Mouse (Mus musculus) neural tube, embryonic 15.5 days (tissue): ENCODE data around the gene Dld. TPM values are rescaled to one million over a fixed set of nuclear protein-coding genes. Genes with fewer than 3 reads are reported as not detected.

Source experiments
- ATAC-seq: fragments of 200-750 bp; cut with Nextera tagmentation; 2 replicates; pipeline ENCODE4 v1.8.0; 2017; ENCODE audit warnings: mild to moderate bottlenecking, moderate TSS enrichment, moderate library complexity; ENCODE audit not compliant: low FRiP score
- H3K27ac ChIP-seq: fragments of 300-500 bp; sonication (generic); replicated peaks from 2 replicates; pipeline ENCODE4 v1.5.1; 2015; ENCODE audit warnings: mild to moderate bottlenecking, inconsistent platforms
- H3K27me3 ChIP-seq: fragments of 300-500 bp; sonication (generic); replicated peaks from 2 replicates; pipeline ENCODE4 v1.6.1; 2015; ENCODE audit warnings: inconsistent platforms
- H3K36me3 ChIP-seq: fragments of 300-500 bp; sonication (generic); 2 replicates; pipeline ENCODE4 v1.6.1; 2015; ENCODE audit warnings: inconsistent platforms
- H3K4me1 ChIP-seq: fragments of 300-500 bp; sonication (generic); 2 replicates; pipeline ENCODE4 v1.6.1; 2015; ENCODE audit warnings: inconsistent platforms
- H3K4me2 ChIP-seq: fragments of 300-500 bp; sonication (generic); 2 replicates; pipeline ENCODE4 v1.6.1; 2015; ENCODE audit warnings: inconsistent platforms, mild to moderate bottlenecking, moderate library complexity
- H3K4me3 ChIP-seq: fragments of 300-500 bp; sonication (generic); replicated peaks from 2 replicates; pipeline ENCODE4 v1.5.1; 2015; ENCODE audit warnings: mild to moderate bottlenecking, inconsistent platforms
- H3K9ac ChIP-seq: fragments of 300-500 bp; sonication (generic); replicated peaks from 2 replicates; pipeline ENCODE4 v1.6.1; 2015; ENCODE audit warnings: mild to moderate bottlenecking, inconsistent platforms
- H3K9me3 ChIP-seq: fragments of 300-500 bp; sonication (generic); replicated peaks from 2 replicates; pipeline ENCODE4 v1.6.1; 2016; ENCODE audit warnings: inconsistent platforms
- WGBS: fragments of 180-500 bp; shearing (Covaris S2); methylation state at CpG from one replicate; pipeline ENCODE4 v1.1.7; 2015; ENCODE audit warnings: mixed read lengths; 5-methylcytosine and 5-hydroxymethylcytosine counted together
- polyA plus RNA-seq: library from polyadenylated mRNA; unstranded; fragments of >200 nt; fragmentation: Nextera tagmentation; extraction: Ambion mirVana; gene quantifications from 2 replicates; pipeline ENCODE4 v1.2.1, GENCODE M21; 2015

Gene Dld
- polyA plus RNA-seq, result 124 and 131 TPM in 2 replicates

DNA sequence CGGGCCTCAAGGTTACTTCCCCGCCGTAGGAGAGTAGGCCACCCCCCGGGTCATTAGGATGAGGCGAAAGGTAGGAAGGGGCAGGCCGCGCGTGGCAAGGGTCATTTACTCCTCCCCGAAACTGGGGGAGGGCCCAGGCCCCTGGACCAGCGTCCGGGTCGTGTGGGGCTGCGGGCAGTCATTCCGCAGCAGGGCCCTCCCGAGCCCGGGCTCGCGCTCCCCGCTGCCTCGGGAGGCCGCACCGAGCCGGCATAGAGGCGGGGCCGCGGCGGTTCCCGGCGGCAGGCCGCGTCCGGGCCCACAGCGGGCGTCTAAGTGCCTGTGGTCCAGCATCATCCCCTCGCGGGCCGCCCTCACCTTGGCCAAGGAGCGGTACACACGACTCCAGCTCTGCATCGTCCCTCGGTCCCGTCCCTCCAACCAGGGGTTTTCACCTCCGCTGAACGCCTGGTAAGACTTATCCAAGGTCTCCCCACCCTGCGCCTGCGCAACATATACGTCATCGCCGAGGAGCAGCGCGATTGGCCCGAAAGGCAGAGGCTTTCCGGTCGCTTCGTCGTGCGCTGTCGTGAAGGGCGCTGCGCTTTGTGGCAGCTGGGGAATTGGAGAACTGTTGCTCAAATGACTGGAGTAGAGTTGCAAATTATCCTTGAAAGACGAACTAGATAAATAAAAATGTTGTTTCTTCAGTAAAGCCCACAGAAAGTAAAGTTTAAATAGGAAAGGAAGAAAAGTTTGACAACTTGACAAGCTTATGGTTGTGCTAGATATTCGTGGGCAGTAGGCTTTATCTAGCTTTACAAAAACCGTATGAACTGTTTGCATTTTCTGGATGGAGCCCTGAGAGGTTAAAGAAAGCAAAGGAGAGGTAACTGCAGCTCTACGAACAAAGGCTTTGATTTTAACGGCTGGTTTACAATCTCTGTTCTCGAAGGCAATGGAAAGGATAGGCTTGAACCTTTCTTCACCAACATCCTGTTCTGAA is at the start of gene Dld:
Gene Dld, minus strand, starts transcription at position 510 of the 985 bp plus-strand sequence.
- WGBS, result 6% methylated on average over 66 of the region's 66 CpGs
- H3K27me3 ChIP-seq, result no peaks in the 10 kb centered on the region
- ATAC-seq, result peak; percentile 100
- peaks cover 13% of the 10 kb centered on the region for H3K36me3 ChIP-seq
- H3K4me3 ChIP-seq, result peak within 1 kb of the TSS; percentile 96
- H3K4me2 ChIP-seq, result peak within 1 kb of the TSS; percentile 80
- H3K9ac ChIP-seq, result peak within 1 kb of the TSS; percentile 95
- peaks cover 24% of the 10 kb centered on the region for H3K4me1 ChIP-seq
- H3K27ac ChIP-seq, result peak within 1 kb of the TSS; percentile 87
- no peaks in the 10 kb centered on the region for H3K9me3 ChIP-seq

DNA sequence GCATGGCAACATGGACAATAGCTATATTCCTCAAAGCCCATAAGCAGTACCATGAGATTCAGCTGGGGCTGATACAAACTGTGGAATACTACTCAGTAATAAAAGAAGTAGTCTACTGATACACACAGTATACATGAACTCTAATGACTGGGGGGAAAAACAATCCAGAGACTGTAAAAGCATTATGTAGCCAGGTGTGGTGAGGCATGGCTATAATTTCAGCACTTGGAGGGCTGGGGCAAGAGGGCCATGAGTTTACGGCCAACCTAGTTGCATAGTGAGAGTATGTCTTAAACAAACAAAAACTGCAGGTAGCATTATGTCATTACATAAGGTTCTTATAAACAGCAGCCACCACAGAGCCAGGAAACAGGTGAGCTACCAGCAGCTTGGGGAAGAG is 49.6 kb upstream of the Dld start:
- ATAC-seq, result no peak
- H3K4me3 ChIP-seq, result no peak overlapping the region
- no peaks in the 10 kb centered on the region for H3K4me1 ChIP-seq
- WGBS, result 92% methylated on average over 1 of the region's 1 CpGs
- H3K9ac ChIP-seq, result no peak overlapping the region
- H3K36me3 ChIP-seq, result no peaks in the 10 kb centered on the region
- H3K4me2 ChIP-seq, result no peak overlapping the region
- H3K9me3 ChIP-seq, result no peaks in the 10 kb centered on the region
- H3K27ac ChIP-seq, result no peak overlapping the region
- H3K27me3 ChIP-seq, result no peaks in the 10 kb centered on the region

DNA sequence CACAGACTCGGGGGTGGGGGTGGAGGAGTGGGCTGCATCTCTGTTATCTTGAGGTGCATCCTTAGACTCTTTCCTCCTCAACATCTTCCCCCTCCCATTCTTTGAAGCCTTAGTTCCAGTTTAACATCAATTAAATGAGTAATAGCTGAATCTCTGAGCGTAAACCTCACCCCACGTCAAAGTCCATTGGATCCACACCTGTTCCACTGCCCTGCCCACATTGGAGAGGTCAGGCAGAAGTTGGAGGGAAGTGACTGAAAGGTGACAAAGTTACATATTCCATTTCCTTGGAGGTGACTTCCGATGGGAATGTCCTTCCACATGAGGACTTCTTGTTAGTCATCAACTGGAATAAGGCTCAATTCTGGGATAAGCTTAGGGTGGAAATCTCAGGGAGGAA is 46.5 kb upstream of the Dld start:
- H3K4me1 ChIP-seq, result no peaks in the 10 kb centered on the region
- H3K36me3 ChIP-seq, result no peaks in the 10 kb centered on the region
- no peaks in the 10 kb centered on the region for H3K9me3 ChIP-seq
- H3K9ac ChIP-seq, result no peak overlapping the region
- no peak overlapping the region for H3K27ac ChIP-seq
- ATAC-seq, result no peak
- H3K4me3 ChIP-seq, result no peak overlapping the region
- H3K4me2 ChIP-seq, result no peak overlapping the region
- no peaks in the 10 kb centered on the region for H3K27me3 ChIP-seq
- WGBS, result 84% methylated on average over 4 of the region's 4 CpGs

DNA sequence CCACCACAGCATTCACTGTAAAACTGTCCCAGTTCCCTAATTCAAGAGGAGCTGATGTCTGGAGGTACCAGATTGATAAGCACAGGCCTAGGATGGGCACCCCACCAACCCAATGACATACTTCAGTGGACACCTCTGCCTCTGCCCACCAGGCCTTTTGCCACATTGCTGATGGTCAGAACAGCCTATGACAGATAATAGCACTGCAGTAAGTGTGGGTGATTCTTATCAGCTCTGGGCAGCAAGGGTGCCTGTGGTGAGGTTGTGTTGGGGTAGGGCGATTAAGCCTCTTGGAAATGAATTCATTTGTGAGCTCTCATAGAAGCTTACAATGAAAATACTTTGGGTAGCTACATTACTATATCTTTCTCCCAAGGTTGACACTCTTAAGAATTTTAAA is 44.6 kb upstream of the Dld start:
- no peaks in the 10 kb centered on the region for H3K27me3 ChIP-seq
- no peak overlapping the region for H3K4me2 ChIP-seq
- WGBS, result 85% methylated on average over 1 of the region's 1 CpGs
- H3K27ac ChIP-seq, result no peak overlapping the region
- H3K36me3 ChIP-seq, result no peaks in the 10 kb centered on the region
- H3K4me1 ChIP-seq, result no peaks in the 10 kb centered on the region
- H3K4me3 ChIP-seq, result no peak overlapping the region
- ATAC-seq, result no peak
- H3K9ac ChIP-seq, result no peak overlapping the region
- H3K9me3 ChIP-seq, result no peaks in the 10 kb centered on the region

DNA sequence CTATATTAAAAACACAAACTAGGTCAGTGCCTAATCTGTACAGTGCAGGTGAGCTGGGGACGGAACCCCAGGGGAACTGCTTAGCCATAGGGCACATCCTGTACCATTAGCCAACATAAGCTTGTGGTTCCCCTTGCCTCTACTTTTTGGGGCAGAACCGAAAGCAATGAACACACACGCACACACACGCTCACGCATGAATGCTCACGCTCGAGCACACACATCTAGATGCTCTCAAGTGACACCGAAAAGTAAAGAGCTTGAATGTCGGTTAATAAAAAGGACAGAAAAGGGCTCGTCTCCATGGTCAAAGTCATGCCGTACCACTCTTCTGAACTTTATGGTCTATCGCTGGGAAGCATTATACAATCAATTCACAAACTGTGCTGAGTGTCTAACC is 40.4 kb upstream of the Dld start:
- no peaks in the 10 kb centered on the region for H3K36me3 ChIP-seq
- H3K27ac ChIP-seq, result no peak overlapping the region
- no peak overlapping the region for H3K4me2 ChIP-seq
- H3K9me3 ChIP-seq, result no peaks in the 10 kb centered on the region
- ATAC-seq, result no peak
- no peaks in the 10 kb centered on the region for H3K4me1 ChIP-seq
- 93% methylated on average over 12 of the region's 12 CpGs for WGBS
- no peak overlapping the region for H3K4me3 ChIP-seq
- H3K9ac ChIP-seq, result no peak overlapping the region
- H3K27me3 ChIP-seq, result no peaks in the 10 kb centered on the region

DNA sequence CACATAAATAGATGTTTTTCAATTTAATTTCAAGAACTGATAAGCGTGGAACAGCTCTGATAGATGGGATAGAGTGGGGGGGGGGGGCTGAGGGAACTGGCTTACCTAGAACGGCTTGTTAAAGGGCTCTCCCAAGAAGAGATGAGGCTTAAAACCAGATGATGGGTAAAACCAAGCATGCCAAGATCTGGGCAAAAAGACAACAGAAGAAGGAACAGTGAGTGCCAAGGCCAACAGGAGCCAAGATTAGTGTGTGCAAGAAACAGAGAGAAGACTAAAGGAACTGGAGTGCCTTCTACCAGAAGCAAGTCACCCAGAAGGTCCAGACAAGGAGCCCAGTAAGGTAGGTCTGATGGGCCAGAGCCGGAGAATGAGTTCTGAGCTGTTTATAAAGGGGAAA is 39.3 kb upstream of the Dld start, which contains the start of gene Slc26a3:
Gene Slc26a3, plus strand, starts transcription at position 301 of the 400 bp plus-strand sequence.
- Histone ChIP-seq H3K27me3 (no peaks in the 10 kb centered on the region), H3K9ac (no peak within 1 kb of the TSS), H3K9me3 (no peaks in the 10 kb centered on the region), H3K27ac (no peak within 1 kb of the TSS), H3K36me3 (no peaks in the 10 kb centered on the region), H3K4me3 (no peak within 1 kb of the TSS), H3K4me2 (no peak within 1 kb of the TSS), H3K4me1 (no peaks in the 10 kb centered on the region)
- WGBS, result 83% methylated on average over 3 of the region's 3 CpGs
- no peak for ATAC-seq

DNA sequence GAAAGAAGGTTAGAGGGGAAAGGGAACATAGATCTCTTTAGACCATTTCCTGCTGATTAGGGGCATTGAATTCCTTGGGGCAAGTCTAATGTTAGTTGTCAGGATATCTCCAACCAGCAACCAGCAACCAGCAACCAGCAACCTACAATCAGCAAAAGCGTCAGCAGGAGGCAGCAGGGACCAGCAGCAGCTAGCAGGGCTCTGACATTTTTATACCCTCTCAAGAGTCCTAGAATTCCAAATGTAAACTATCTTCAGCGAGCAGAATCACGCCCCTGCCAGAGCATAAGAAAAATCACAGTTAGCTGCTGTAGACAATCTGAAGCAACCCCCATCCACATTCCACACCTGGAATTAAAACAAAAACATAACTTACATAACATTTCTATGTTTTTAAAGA is 36.0 kb upstream of the Dld start:
- no peak for ATAC-seq
- 69% methylated on average over 3 of the region's 3 CpGs for whole genome bisulfite sequencing
- no peaks in the 10 kb centered on the region for H3K36me3 ChIP-seq

DNA sequence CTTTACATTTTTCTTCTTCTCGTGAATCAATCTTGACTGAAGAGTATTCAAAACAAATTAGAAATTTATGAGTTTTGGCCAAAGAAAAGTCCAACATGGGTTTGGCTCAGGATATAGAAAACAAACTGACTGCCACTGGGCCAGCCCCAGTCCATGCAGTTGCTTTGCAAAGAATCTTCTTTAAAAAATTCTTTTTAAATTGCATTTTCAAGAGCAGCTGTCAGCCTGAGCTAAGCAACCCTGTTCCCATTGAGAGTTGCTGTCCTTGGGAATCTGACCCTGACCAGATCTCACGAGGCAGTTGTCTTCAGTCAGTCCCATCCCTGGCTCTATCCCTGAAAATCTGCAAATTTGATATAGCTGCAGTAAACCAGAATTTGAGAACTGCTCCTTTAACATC is 31.2 kb upstream of the Dld start:
- no peak for ATAC-seq
- Histone ChIP-seq H3K27ac (no peak overlapping the region), H3K4me3 (no peak overlapping the region), H3K4me1 (no peaks in the 10 kb centered on the region), H3K9ac (no peak overlapping the region), H3K36me3 (no peaks in the 10 kb centered on the region), H3K27me3 (no peaks in the 10 kb centered on the region), H3K4me2 (no peak overlapping the region), H3K9me3 (no peaks in the 10 kb centered on the region)
- WGBS, result 72% methylated on average over 2 of the region's 2 CpGs

More for the DNA sequence above, 36.0 kb upstream of the Dld start:
- no peaks in the 10 kb centered on the region for H3K4me1 ChIP-seq
- no peak overlapping the region for H3K27ac ChIP-seq
- no peaks in the 10 kb centered on the region for H3K9me3 ChIP-seq
- H3K4me2 ChIP-seq, result no peak overlapping the region
- no peak overlapping the region for H3K9ac ChIP-seq
- H3K27me3 ChIP-seq, result no peaks in the 10 kb centered on the region
- no peak overlapping the region for H3K4me3 ChIP-seq

DNA sequence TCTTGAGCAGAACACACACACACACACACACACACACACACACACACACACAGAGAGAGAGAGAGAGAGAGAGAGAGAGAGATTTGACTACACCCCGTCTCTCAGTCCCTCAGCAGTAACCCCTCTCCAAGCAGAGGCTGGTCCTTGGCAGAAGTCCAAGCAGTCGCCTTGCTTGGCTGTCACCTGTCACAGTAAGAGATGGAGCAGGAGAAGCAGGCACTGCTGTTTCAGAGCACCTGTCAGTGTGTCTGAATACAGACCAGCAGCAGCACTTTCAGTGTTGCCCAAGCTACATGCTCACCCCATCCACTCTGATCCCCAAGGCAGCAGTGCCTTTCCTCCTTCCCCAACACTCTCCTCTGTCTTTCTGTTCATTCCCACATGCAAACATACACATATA is 29.6 kb upstream of the Dld start:
- Histone ChIP-seq H3K9me3 (no peaks in the 10 kb centered on the region), H3K4me2 (no peak overlapping the region), H3K4me1 (peaks cover 8% of the 10 kb centered on the region), H3K36me3 (no peaks in the 10 kb centered on the region), H3K27ac (no peak overlapping the region), H3K4me3 (no peak overlapping the region), H3K9ac (no peak overlapping the region), H3K27me3 (no peaks in the 10 kb centered on the region)
- WGBS, result 27% methylated on average over 2 of the region's 2 CpGs
- no peak for ATAC-seq

DNA sequence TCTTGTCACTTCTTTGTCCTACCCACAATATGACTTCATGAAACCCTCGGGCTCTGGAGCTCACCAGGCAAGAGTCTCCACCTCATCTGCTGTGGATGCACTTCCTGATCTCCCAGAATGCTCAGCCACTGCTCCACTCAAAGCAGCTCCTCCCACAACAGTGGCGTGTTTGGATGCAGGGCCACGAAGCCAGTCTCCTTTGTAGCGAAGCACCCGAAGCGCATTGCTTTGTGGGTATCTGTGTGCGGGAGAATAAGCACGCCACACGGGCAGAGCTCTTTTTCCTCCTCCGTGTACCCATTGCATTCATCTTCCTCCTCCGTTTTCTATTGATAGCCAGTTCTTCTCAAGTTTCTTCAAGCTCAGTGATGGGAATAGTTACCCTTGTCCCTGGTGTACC is 26.0 kb upstream of the Dld start:
- no peaks in the 10 kb centered on the region for H3K36me3 ChIP-seq
- H3K27ac ChIP-seq, result no peak overlapping the region
- no peaks in the 10 kb centered on the region for H3K27me3 ChIP-seq
- no peak overlapping the region for H3K9ac ChIP-seq
- H3K9me3 ChIP-seq, result no peaks in the 10 kb centered on the region
- H3K4me3 ChIP-seq, result no peak overlapping the region
- ATAC-seq, result no peak
- peaks cover 20% of the 10 kb centered on the region for H3K4me1 ChIP-seq
- WGBS, result 85% methylated on average over 11 of the region's 11 CpGs
- H3K4me2 ChIP-seq, result no peak overlapping the region

DNA sequence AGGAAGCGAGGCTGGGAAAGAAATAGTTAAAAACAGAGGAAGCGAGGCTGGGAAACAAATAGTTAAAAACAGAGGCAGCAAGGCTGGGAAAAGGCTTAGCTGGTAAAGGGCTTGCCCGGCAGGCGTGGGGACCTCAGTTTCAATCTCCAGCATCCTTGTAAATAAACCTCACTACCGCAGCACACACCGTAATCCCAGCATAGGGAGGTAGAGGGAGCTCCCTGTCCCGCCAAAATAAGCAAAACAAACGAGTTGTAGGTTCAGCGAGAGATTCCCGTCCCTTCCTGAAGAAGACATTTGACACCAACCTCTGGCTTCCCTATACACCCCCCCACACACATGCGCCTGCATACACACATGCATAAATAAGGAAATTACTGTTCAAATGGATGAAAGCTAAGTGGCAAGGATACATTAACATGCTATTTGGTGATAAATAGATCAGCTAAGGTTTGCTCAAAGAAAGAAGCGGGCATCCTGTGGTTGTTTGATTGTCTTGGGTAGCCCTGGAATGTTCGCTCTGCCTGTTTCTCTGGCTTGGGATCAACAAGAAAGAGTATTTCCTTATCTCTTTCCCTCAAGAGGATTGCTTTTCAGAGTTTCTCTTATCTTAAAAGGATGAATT is 25.2 kb upstream of the Dld start:
- Histone ChIP-seq H3K4me1 (peaks cover 20% of the 10 kb centered on the region), H3K4me2 (peak overlapping the region; percentile 56), H3K27me3 (no peaks in the 10 kb centered on the region), H3K9ac (peak overlapping the region; percentile 40), H3K9me3 (no peaks in the 10 kb centered on the region), H3K4me3 (peak overlapping the region; percentile 33), H3K36me3 (no peaks in the 10 kb centered on the region), H3K27ac (no peak overlapping the region)
- ATAC-seq, result peak; percentile 67
- WGBS, result 19% methylated on average over 13 of the region's 13 CpGs

DNA sequence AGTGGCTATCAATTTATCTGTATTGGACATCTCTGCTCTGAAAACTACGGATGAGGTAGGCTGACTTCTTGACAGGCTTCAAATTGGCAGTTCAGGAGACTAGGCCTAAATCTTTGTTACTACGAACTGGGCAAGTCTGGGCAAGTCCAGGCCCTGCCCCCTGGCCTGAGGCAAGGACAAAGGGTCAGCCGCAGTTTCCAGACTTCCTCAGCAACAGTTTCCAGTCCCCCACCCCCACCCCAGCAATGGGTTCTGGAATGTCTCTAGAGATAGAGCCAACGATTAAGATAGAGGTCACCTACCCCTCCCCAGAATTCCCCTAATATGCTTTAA is 24.0 kb upstream of the Dld start:
- Histone ChIP-seq H3K4me1 (peaks cover 20% of the 10 kb centered on the region), H3K36me3 (no peaks in the 10 kb centered on the region), H3K27me3 (no peaks in the 10 kb centered on the region), H3K4me2 (no peak overlapping the region), H3K9me3 (no peaks in the 10 kb centered on the region), H3K9ac (no peak overlapping the region), H3K4me3 (no peak overlapping the region), H3K27ac (no peak overlapping the region)
- ATAC-seq, result no peak
- 81% methylated on average over 4 of the region's 4 CpGs for WGBS
